Mouse (Mus musculus) cerebellum, postnatal 25 days (tissue): Measurements from ENCODE around the gene Dscaml1.
A peak's percentile ranks its signal among the peaks of the same experiment; 100 is the strongest.

ENCODE experiments used
- DNase-seq, 2 experiments: peaks; one replicate each; pipeline ENCODE4 v3.0.0; 2021; ENCODE audit warnings: mixed read lengths in 2 of 2

Gene Dscaml1

GRCm38 (mm10) chr9:45517993-45518705, 91.7 kb downstream of the Dscaml1 start:
- peak; percentile 73 for DNase-seq

DNA sequence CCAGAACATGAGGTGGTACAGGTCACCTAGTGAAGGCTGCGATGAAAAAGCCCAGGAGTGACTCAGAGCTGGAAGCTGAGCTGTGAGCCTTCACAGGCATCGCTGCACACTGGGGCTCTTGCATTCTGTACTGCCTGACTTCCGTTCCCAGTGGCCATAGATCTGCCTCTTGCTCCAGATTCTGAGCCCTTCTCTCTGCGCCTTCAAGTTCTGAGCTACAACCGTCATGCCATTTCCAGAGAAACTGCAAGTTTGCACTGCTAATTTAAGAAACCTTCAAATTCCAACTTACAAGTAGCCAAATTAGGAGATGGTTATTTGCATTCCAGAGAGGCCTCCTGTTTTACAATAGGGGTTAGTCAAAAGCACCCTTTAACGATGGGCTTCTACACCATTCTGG, 93.4 kb downstream of the Dscaml1 start:
- DNase-seq = no peak

GRCm38 (mm10) chr9:45522866-45523265, 96.4 kb downstream of the Dscaml1 start:
- DNase-seq = no peak

- DNase-seq = peak in 1 of 2 experiments; percentile 55
Observed at GRCm38 (mm10) chr9:45524505-45524904, 98.1 kb downstream of the Dscaml1 start.

DNA sequence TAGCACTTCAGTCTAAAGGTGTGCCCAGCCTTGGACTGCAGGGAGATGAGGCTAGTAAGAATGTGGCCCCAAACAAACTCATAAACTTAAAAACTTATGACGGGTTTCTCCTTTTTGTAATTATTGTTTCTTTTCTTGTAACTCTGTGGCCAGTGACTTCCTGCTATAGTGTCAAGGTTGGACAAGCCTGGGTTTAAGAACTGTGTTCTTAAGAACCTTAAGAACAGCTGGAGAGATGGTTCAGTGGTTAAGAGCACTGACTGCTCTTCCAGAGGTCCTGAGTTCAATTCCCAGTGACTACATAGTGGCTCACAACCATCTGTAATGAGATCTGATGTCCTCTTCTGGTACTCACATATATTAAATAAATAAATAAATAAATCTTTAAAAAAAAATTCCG, 106.8 kb downstream of the Dscaml1 start:
- no peak for DNase-seq

- no peak for DNase-seq
Observed at GRCm38 (mm10) chr9:45534472-45534988, 108.1 kb downstream of the Dscaml1 start.

- DNase-seq = no peak
Observed at GRCm38 (mm10) chr9:45537649-45538048, 111.2 kb downstream of the Dscaml1 start.

DNA sequence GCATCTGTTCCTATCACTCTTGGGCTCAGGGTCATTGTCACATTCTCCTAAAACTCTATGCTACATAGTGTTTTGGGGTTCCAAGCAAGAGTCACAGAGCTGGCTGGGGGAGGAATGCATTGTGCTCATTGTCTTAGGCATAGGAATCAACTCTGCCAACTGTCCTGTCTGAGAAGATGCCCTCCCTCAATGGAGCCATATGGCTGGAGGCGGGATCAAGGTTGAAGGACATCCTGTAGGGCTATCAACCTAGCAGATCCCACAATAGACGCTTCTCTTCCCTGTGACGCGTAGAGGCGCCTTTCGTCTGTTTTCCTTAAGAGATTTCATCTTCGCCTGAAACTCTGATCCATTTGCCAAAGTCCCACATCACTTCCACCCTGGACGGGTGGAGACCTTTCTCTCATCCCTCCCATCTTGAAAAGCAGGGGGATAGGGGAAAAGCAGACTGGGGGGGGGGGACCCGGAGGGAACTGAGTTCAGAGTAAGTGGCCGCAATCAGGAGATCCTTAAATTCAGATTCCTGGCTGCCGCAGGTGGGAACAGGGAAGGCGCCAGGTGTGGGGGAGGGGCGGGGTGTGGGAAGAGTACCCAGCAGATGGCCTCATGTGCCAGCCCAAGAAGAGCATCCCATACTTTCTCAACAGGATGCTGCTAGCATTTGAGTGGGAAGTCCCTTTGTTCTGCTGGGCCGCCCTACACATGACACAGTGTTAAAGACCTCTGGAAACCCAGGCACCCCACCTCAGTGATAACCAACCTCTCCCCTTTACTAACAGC, 113.0 kb downstream of the Dscaml1 start:
- DNase-seq = peak; percentile 78 to 89

DNA sequence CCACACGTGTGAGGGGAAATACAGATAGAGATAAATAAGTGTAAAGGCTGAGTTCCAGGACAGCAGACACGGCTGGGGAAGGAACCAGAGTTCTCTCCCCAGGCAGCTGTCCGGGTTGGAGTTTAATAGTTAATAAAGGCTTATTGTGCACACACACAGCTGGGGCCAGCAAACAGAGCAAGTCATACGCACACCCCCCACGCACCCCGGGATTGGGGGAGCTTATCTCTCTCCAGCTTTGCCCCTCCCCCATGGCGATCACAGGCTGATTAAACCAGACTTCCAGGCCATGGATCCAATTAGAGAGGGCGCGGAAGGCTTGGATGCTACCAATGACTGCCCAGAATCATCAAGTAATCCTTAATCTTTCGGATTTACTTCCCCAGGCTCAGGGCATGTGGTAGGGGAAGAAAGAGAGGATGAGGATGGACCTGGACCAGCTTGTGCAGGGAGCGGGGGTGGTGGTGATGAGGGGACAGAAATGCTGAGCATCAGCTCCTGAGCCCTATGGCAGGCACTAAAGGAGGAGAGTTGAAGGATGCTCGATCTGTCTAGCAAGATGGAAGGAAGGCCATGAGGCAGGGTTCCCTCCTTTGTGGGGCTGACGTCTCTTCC, 119.7 kb downstream of the Dscaml1 start:
- DNase-seq = no peak

GRCm38 (mm10) chr9:45546902-45547578, 120.6 kb downstream of the Dscaml1 start:
- DNase-seq = no peak

GRCm38 (mm10) chr9:45549796-45550195, 123.4 kb downstream of the Dscaml1 start:
- no peak for DNase-seq

DNA sequence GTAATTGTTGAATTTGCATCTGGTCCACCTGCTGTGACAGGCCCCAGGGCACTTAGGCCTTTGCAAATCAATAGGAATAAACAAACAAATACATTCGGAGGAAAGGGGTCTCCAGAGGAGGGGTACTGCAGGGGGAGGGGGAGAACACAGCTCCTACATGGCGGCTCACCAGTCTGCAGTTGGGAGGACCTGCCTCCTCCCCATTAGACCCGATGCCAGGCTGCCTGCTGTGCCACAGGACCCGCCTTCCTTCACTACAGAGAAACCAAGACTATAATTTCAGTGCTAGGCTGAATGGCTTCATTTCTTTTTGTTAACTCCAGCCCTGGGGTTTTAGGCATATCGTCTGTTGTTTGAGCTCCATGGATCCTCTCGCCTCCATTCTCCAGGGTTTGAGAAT, 123.8 kb downstream of the Dscaml1 start:
- DNase-seq = peak in 1 of 2 experiments; percentile 51

DNA sequence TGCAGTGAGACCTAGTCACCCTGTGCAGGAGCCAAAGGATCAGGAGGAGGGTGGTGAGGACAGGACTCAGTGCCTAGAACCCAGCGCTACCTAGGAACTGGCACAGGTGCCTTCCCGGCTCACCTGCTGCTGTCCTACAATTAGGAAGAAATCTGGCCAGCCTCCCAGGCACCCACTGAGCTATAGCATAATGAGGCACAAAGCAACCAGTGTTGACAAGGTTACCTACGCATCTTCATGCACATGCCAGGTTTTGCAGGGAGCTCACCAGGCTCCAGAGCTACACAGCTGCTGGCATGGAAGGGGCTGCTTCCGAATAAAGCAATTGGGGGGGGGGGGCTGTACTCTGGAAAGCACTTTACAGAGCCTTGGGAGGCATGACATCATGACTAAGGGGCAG, 124.2 kb downstream of the Dscaml1 start:
- DNase-seq = peak; percentile 86 to 90

DNA sequence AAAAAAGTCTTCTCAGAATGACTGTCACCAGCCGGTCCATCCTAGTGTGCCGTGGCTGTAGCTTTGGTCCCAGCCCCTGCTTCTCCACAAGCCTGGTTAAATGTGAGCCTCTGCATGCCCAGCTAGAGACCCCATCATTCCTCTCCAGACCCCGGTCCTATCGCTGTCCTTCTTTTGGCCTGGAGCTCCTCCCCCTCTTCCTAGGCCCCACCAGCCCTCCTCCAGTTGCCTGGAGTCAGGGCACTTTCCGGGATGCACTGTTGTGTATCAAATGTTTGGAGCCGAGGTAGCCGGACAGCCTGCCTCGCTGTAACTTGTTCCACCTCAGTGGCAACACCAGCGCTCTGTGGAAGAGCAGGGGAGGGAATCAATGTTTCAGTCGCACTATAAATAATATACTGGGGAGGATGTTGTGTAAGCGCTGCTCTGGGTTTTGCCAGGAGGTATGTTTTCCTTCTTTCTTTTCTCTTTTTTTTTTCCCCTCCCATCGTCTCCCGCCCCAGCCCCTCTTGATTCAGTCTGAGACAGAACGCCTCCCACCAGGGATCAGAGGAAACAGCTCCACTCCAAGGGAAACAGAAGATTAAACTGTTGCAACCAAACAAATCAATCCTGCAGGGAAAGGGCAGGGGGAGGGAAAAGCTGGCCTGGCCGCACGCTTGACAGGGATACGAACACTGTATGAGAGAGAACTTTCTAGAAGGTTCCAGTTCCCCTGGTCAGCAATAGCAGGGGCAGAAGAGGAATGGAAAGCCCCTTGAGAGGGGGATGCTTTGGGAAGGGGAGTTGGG, 128.8 kb downstream of the Dscaml1 start:
- DNase-seq = no peak

DNA sequence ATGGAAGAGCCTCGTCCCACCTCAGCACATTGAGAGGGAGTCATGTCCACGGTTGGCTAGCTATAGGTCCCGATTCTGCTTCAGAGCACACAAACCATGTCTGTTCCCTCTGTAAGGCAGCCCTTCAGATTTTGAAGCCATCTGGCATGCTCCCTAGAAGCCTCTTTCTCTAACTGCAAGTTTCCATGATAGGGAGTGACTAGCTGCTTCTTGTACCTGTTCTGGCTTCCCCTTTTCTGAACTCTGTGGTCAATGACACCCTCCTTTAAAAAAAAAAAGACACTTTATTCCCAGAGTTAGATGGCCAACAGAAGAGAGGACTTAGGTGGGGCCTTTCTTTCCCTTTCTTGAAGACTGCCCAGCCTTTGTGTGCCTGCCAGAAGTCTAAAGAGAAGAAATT, 130.5 kb downstream of the Dscaml1 start:
- no peak for DNase-seq

- peak; percentile 57 to 70 for DNase-seq
Observed at GRCm38 (mm10) chr9:45560987-45561386, 134.6 kb downstream of the Dscaml1 start.

DNA sequence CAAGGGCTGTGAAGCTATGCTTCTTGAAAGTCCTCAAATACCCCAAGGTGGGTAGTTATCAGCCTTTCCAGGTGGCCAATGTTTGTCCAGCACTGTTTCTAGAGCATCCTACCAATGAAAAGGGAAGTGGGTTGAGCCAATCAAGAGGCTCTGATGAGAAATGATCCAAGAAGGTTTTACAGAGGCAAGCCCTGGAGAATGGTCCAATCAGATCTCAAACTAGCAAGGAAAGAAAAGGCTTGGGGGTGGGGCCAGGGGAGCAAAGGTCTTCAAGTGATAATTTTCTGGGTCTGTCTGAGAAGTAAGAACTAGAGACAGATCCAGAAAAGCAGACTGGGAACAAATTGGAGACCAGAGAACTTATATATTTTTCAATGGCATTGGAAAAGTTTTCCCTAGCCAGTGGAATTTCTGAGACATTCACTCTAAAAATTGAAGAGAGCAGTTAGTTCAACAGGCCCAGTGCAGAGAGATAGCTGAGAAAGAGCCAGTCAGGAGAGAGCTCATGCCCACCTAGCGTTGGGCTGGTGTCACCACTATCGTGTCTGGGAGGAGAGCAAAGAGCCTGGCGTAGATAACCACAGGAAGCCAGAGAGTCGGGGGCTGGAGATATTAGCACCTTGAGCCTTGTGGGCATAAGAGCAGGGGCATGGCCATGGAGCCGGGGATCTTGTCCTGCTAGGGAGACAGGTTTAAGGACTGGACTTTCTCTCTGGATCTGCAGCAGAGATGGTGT, 140.6 kb downstream of the Dscaml1 start:
- no peak for DNase-seq

- no peak for DNase-seq
Observed at GRCm38 (mm10) chr9:45569680-45570079, 143.3 kb downstream of the Dscaml1 start.

GRCm38 (mm10) chr9:45570346-45570745, 143.9 kb downstream of the Dscaml1 start:
- no peak for DNase-seq

GRCm38 (mm10) chr9:45572787-45573492, 146.5 kb downstream of the Dscaml1 start:
- no peak for DNase-seq

DNA sequence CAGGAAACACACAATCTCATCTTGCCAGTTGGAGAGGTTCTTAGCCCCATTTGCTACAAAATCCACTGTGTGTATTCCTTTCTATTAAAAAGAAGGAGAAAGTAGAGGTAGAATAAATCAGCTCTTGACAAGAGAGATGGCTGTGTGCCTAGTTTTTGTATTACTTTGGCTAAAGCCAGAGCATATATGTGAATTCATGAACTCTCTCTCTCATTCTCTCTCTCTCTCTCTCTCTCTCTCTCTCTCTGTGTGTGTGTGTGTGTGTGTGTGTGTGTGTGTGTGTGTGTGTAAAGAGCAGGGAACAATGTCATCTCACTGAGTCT, 147.0 kb downstream of the Dscaml1 start:
- DNase-seq = no peak
